Mouse (Mus musculus) heart, adult 2 months (tissue): Measurements from ENCODE around the gene Slco4a1. TPM values are rescaled to one million over a fixed set of nuclear protein-coding genes. Genes with fewer than 3 reads are reported as not detected.
A peak's percentile ranks its signal among the peaks of the same experiment; 100 is the strongest.

Experiments
- DNase-seq, 2 experiments: peaks; one replicate each; pipeline ENCODE4 v3.0.0; 2021
- H3K27ac ChIP-seq: fragments of 200-600 bp; 2 replicates; pipeline ENCODE4 v1.8.1; 2022
- H3K27me3 ChIP-seq: fragments of 200-500 bp; 2 replicates; pipeline ENCODE4 v1.6.1; 2012; ENCODE audit warnings: mild to moderate bottlenecking, low read length, inconsistent platforms, mixed read lengths; ENCODE audit not compliant: control insufficient read depth, insufficient read depth
- H3K36me3 ChIP-seq: fragments of 200-500 bp; 2 replicates; pipeline ENCODE4 v1.6.1; 2012; ENCODE audit warnings: low read length, inconsistent platforms; ENCODE audit not compliant: control insufficient read depth, insufficient read depth
- H3K4me1 ChIP-seq: fragments of 200-500 bp; 2 replicates; pipeline ENCODE4 v1.6.1; 2011; ENCODE audit warnings: low read length; ENCODE audit not compliant: control insufficient read depth, insufficient read depth
- H3K4me3 ChIP-seq: fragments of 200-600 bp; 2 replicates; pipeline ENCODE4 v1.8.1; 2022
- H3K79me2 ChIP-seq: fragments of 200-500 bp; replicated peaks from 2 replicates; pipeline ENCODE4 v1.6.1; 2012; ENCODE audit warnings: mild to moderate bottlenecking, inconsistent platforms, low read length, moderate library complexity, mixed read lengths; ENCODE audit not compliant: control insufficient read depth, insufficient read depth
- H3K9ac ChIP-seq: fragments of 200-500 bp; 2 replicates; pipeline ENCODE4 v1.6.1; 2012; ENCODE audit warnings: low read depth, mild to moderate bottlenecking, control low read depth, inconsistent platforms, low read length, mixed read lengths
- CTCF ChIP-seq: fragments of 200-600 bp; IDR thresholded peaks from 2 replicates; pipeline ENCODE4 v1.8.1; 2022; ENCODE audit warnings: antibody characterized with exemption, mild to moderate bottlenecking, moderate library complexity
- EP300 ChIP-seq: fragments of 200-500 bp; IDR thresholded peaks from 2 replicates; pipeline ENCODE4 v1.6.1; 2011; ENCODE audit warnings: low read depth, low read length, control low read depth; ENCODE audit not compliant: insufficient read depth
- POLR2A ChIP-seq: fragments of 200-500 bp; IDR thresholded peaks from 2 replicates; pipeline ENCODE4 v1.6.1; 2011; ENCODE audit warnings: mild to moderate bottlenecking, low read depth, low read length, control low read depth; ENCODE audit not compliant: insufficient read depth
- WGBS: fragments of 180-500 bp; shearing (Covaris S2); methylation state at CpG from one replicate; pipeline ENCODE4 v1.1.7; 2018; 5-methylcytosine and 5-hydroxymethylcytosine counted together
- intact Hi-C: fragments of 180-260 bp; cut with DNase I; formaldehyde crosslinking; loops from one replicate; pipeline ENCODE4 v1.15.1; 2025
- polyA plus RNA-seq: library from polyadenylated mRNA; depleted of rRNA; stranded (reverse); fragments of >200 nt; gene quantifications from 2 replicates; pipeline ENCODE4 v1.2.3, GENCODE M21; 2012
- total RNA-seq, 2 experiments: library from RNA; stranded (reverse); gene quantifications; 2 replicates each; pipeline ENCODE4 v1.2.3; 2021

The Slco4a1 gene
- total and polyA plus RNA-seq, 3 experiments, result 0.94 TPM; not detected in 2

- no peaks in the 10 kb centered on the region for H3K27me3 ChIP-seq
- no peaks in the 10 kb centered on the region for H3K36me3 ChIP-seq
- no peak for DNase-seq
- no peaks in the 10 kb centered on the region for H3K4me1 ChIP-seq
- TF ChIP-seq POLR2A (no peak), EP300 (no peak), CTCF (no peak)
- H3K27ac ChIP-seq, result no peak overlapping the region
- no peak overlapping the region for H3K9ac ChIP-seq
- 72% methylated on average over 3 of the region's 3 CpGs for WGBS
- intact Hi-C loops, result no loop called here
- H3K4me3 ChIP-seq, result no peak overlapping the region
- no peaks in the 10 kb centered on the region for H3K79me2 ChIP-seq
Measured at GRCm38 (mm10) chr2:180420641-180421040, 35.4 kb upstream of the Slco4a1 start.

- Histone ChIP-seq H3K36me3 (no peaks in the 10 kb centered on the region), H3K4me1 (no peaks in the 10 kb centered on the region), H3K27ac (no peak overlapping the region), H3K27me3 (no peaks in the 10 kb centered on the region; the same call in 1 of the 2 replicates), H3K9ac (no peak overlapping the region), H3K79me2 (no peaks in the 10 kb centered on the region), H3K4me3 (no peak overlapping the region)
- no peak for DNase-seq
- TF ChIP-seq CTCF, result no peak
- intact Hi-C loops, result no loop called here
- WGBS, result 36% methylated on average over 2 of the region's 2 CpGs
Measured at GRCm38 (mm10) chr2:180425115-180425514, 30.9 kb upstream of the Slco4a1 start.

- Histone ChIP-seq H3K36me3 (no peaks in the 10 kb centered on the region), H3K4me1 (no peaks in the 10 kb centered on the region), H3K27ac (no peak overlapping the region), H3K4me3 (no peak overlapping the region), H3K9ac (no peak overlapping the region), H3K79me2 (no peaks in the 10 kb centered on the region), H3K27me3 (no peaks in the 10 kb centered on the region; the same call in 1 of the 2 replicates)
- intact Hi-C loops, result no loop called here
- TF ChIP-seq EP300 (no peak), CTCF (no peak), POLR2A (no peak)
- peak in 1 of 2 experiments; percentile 46 for DNase-seq
- WGBS, result 44% methylated on average over 8 of the region's 8 CpGs
Measured at GRCm38 (mm10) chr2:180427073-180427472, 29.0 kb upstream of the Slco4a1 start.

GRCm38 (mm10) chr2:180428331-180428730 lies 27.7 kb upstream of the Slco4a1 start:
- no peak overlapping the region for H3K27ac ChIP-seq
- WGBS, result 25% methylated on average over 2 of the region's 2 CpGs
- no peak for DNase-seq
- H3K9ac ChIP-seq, result no peak overlapping the region
- intact Hi-C loops, result no loop called here
- H3K27me3 ChIP-seq, result no peaks in the 10 kb centered on the region; the same call in 1 of the 2 replicates
- H3K4me1 ChIP-seq, result no peaks in the 10 kb centered on the region
- H3K4me3 ChIP-seq, result no peak overlapping the region
- TF ChIP-seq CTCF, result peak; percentile 69
- no peak for TF ChIP-seq EP300
- no peaks in the 10 kb centered on the region for H3K36me3 ChIP-seq
- no peaks in the 10 kb centered on the region for H3K79me2 ChIP-seq

- H3K36me3 ChIP-seq, result no peaks in the 10 kb centered on the region
- H3K79me2 ChIP-seq, result no peaks in the 10 kb centered on the region
- no peak overlapping the region for H3K27ac ChIP-seq
- intact Hi-C loops, result loop anchor here (2.0 kb wide), 1 partner anchor 70 kb away; no protein-coding TSS in a partner anchor
- no peaks in the 10 kb centered on the region; the same call in 1 of the 2 replicates for H3K27me3 ChIP-seq
- no peak overlapping the region for H3K9ac ChIP-seq
- 61% methylated on average over 11 of the region's 11 CpGs for WGBS
- TF ChIP-seq CTCF, result no peak
- no peak for TF ChIP-seq POLR2A
- TF ChIP-seq EP300, result no peak
- no peak for DNase-seq
- H3K4me1 ChIP-seq, result no peaks in the 10 kb centered on the region
- no peak overlapping the region for H3K4me3 ChIP-seq
Measured at GRCm38 (mm10) chr2:180430648-180431047, 25.4 kb upstream of the Slco4a1 start.

GRCm38 (mm10) chr2:180432042-180432668 lies 23.9 kb upstream of the Slco4a1 start:
- TF ChIP-seq EP300, result no peak
- TF ChIP-seq CTCF, result peak; percentile 86
- Histone ChIP-seq H3K27ac (no peak overlapping the region), H3K4me1 (no peaks in the 10 kb centered on the region), H3K36me3 (no peaks in the 10 kb centered on the region), H3K79me2 (no peaks in the 10 kb centered on the region), H3K9ac (no peak overlapping the region), H3K27me3 (no peaks in the 10 kb centered on the region; the same call in 1 of the 2 replicates), H3K4me3 (no peak overlapping the region)
- intact Hi-C loops, result no loop called here
- 26% methylated on average over 10 of the region's 10 CpGs for WGBS
- peak; percentile 49 to 79 for DNase-seq
